Mouse (Mus musculus) testis, adult 2 months (tissue): ENCODE measurements around the gene 1810037I17Rik.

Source experiments
- CTCF ChIP-seq: fragments of 200-500 bp; IDR thresholded peaks from 2 replicates; pipeline ENCODE4 v1.5.1; 2012; ENCODE audit warnings: low read depth, mild to moderate bottlenecking, inconsistent platforms, low read length, moderate library complexity; ENCODE audit not compliant: control insufficient read depth, insufficient read depth, insufficient replicate concordance
- POLR2A ChIP-seq: fragments of 200-500 bp; IDR thresholded peaks from 2 replicates; pipeline ENCODE4 v1.6.1; 2012; ENCODE audit warnings: low read depth, mild to moderate bottlenecking, inconsistent platforms, low read length, moderate library complexity; ENCODE audit not compliant: control insufficient read depth

DNA sequence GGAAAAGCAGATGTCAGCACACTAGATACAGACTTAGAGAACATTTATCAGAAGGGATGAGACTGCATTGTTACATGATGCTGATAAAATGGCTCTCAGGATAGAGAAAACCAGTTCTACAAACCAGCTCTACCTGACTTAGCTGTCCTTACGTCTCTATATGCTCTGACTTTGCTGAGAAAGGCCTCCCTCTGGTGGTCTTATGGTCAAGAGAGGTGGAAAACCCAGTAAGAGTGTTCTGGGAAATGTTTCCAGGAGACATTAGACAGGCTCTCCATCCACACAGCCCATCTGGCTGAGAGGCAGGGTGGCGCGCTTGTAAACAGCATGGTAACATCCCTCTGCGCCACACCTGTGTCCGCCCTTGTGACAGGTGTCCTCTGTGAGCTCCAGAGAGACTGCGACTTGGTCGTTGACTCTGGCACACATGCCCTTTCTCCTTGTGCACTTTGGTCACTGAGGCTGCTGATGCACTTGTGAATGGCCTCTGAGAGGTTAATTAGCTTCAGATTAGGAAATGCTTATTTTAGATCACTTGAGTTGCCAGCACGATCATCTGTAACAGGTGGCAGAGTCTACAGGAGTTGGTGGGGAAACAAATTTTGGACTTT lies 45.2 kb upstream of the 1810037I17Rik start:
- TF ChIP-seq CTCF (no peak), POLR2A (no peak)
